Mouse (Mus musculus): ENCODE data around the gene Hoxc11.

GRCm38 (mm10) chr15:103005308-103005707 lies 51.1 kb downstream of the Hoxc11 start:
- TF ChIP-seq POLR2AphosphoS2 (IDR thresholded peaks at IDR 0.05; ENCODE audit: low read depth, low read length) (no peak), KAT2A (IDR thresholded peaks at IDR 0.05; ENCODE audit: insufficient replicate concordance, low read length) (no peak), POLR2A (IDR thresholded peaks at IDR 0.05; ENCODE audit: low read depth, low read length) (no peak), CTCF (conservative IDR thresholded peaks at IDR 0.05 in 1 of 2, IDR thresholded peaks at IDR 0.05 in 1 of 2; ENCODE audit: low read depth in 2 of 2, low read length in 2 of 2) (no peak), EP300 (IDR thresholded peaks at IDR 0.05; ENCODE audit: low read length) (no peak; the same call in 1 of the 2 replicates), BHLHE40 (IDR thresholded peaks at IDR 0.05; ENCODE audit: low read depth, low read length) (no peak), USF1 (IDR thresholded peaks at IDR 0.05; ENCODE audit: low read depth, low read length) (no peak)
